In the genomic region with DNA sequence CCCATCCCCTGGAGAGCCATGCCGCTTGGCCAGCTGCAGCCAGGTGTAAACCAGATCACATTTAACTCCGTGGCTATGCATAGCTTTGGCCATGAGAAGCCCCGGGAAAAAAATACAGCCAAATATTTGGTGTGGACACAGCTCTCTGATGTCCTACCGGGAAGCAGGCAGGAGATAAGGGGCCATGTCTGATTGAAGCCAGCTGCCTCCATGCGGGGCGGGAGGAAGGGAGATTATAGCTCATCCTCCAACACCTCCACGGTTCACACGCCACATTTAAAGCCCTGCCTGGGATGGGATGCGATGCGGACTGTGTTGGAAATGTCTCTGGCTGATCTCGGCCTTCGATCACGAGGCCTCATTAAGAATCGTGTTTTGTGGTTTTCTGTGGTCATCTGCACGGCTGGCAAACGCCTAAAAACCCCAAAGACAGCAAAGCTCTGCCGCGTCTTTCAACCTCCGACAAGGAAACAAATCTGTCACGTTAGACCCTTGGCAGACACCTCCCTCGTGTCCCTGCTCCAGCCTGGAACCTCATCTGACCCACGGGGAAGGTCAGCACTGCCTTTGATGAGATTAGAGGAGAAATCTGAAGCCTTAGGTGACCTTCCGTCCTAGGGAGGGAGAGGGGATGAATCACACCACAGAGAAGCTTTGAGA, we compare ENCODE assay signal across 14 mouse cellular contexts.
DNase-seq lines count a peak whose midpoint lies in the region; ATAC-seq and TF ChIP-seq lines count a peak whose summit lies in the region.
"Had no signal": no experiment of that assay in that cellular context is flagged by ENCODE, and none has a peak within 500 bp of the region (broad histone marks: within the 10 kb centered on the region; RNA-seq: fewer than 3 reads in every experiment).

No protein-coding gene starts in this region.

- H3K9ac ChIP-seq in embryonic facial prominence, embryonic 13.5 days: 0 out of 2 replicates have a peak overlapping the region, but pooled peaks have one; percentile 44
- no peak overlapping the region for H3K9ac ChIP-seq in hindbrain, embryonic 13.5 days
- H3K9ac ChIP-seq in hindbrain, postnatal 0 days (replicated peaks; ENCODE audit: low read length): no peak overlapping the region
- H3K9ac ChIP-seq in stomach, embryonic 16.5 days (ENCODE audit: low read length): peak overlapping the region; percentile 13; the same call in 1 of the 2 replicates
- no peak overlapping the region for H3K9ac ChIP-seq in stomach, postnatal 0 days (ENCODE audit: low read length)

- H3K27ac ChIP-seq in embryonic facial prominence, embryonic 13.5 days: no peak overlapping the region
- no peak overlapping the region for H3K27ac ChIP-seq in embryonic facial prominence, embryonic 10.5 days (replicated peaks)
- H3K27ac ChIP-seq in hindbrain, embryonic 13.5 days: peak overlapping the region; percentile 35; the same call in 1 of the 2 replicates
- no peak overlapping the region for H3K27ac ChIP-seq in hindbrain, postnatal 0 days
- no peak overlapping the region for H3K27ac ChIP-seq in stomach, embryonic 16.5 days (ENCODE audit: low read length)
- no peak overlapping the region for H3K27ac ChIP-seq in stomach, postnatal 0 days (replicated peaks)
- H3K27ac ChIP-seq: layer of hippocampus, adult 2 months had no signal

- TF ChIP-seq CTCF in hindbrain, postnatal 0 days (IDR thresholded peaks at IDR 0.05; ENCODE audit: low read depth): no peak
- TF ChIP-seq CTCF in stomach, postnatal 0 days (IDR thresholded peaks at IDR 0.05; ENCODE audit: low read depth): no peak

- TF ChIP-seq EP300 in stomach, postnatal 0 days (optimal IDR thresholded peaks at IDR 0.05): no peak

- DNase-seq in embryonic facial prominence, embryonic 10.5 days (ENCODE audit: low spot score): no peak
- no peak for DNase-seq in hindbrain, postnatal 0 days (ENCODE audit: low spot score)
- DNase-seq in stomach, postnatal 0 days (ENCODE audit: low spot score): no peak
- DNase-seq in cerebellum, adult 8-10 months: no peak
- DNase-seq in cerebellum, postnatal 14 days: no peak
- DNase-seq: cerebellum, adult 11 months; lung, postnatal 14 days; right cerebral cortex, postnatal 14 days; thymus, adult 18-20 months had no signal

- H3K36me3 ChIP-seq in embryonic facial prominence, embryonic 13.5 days: no peaks in the 10 kb centered on the region
- no peaks in the 10 kb centered on the region for H3K36me3 ChIP-seq in embryonic facial prominence, embryonic 10.5 days (replicated peaks)
- H3K36me3 ChIP-seq in hindbrain, embryonic 13.5 days: no peaks in the 10 kb centered on the region
- no peaks in the 10 kb centered on the region for H3K36me3 ChIP-seq in hindbrain, postnatal 0 days (ENCODE audit: insufficient read depth, low read length)
- no peaks in the 10 kb centered on the region for H3K36me3 ChIP-seq in stomach, embryonic 16.5 days (ENCODE audit: control insufficient read depth, insufficient read depth, low read length)
- no peaks in the 10 kb centered on the region for H3K36me3 ChIP-seq in stomach, postnatal 0 days (ENCODE audit: control insufficient read depth, insufficient read depth, low read length)

- H3K4me1 ChIP-seq in embryonic facial prominence, embryonic 13.5 days: peaks cover 21% of the 10 kb centered on the region
- peaks cover 60% of the 10 kb centered on the region for H3K4me1 ChIP-seq in embryonic facial prominence, embryonic 10.5 days
- H3K4me1 ChIP-seq in hindbrain, embryonic 13.5 days (replicated peaks): peaks cover 7% of the 10 kb centered on the region; the same call in 1 of the 2 replicates
- H3K4me1 ChIP-seq in hindbrain, postnatal 0 days (ENCODE audit: insufficient read depth, low read length): no peaks in the 10 kb centered on the region
- H3K4me1 ChIP-seq in stomach, embryonic 16.5 days (ENCODE audit: control insufficient read depth, insufficient read depth, low read length): peaks cover 29% of the 10 kb centered on the region; the same call in 1 of the 2 replicates
- H3K4me1 ChIP-seq in stomach, postnatal 0 days (replicated peaks; ENCODE audit: control insufficient read depth, insufficient read depth): no peaks in the 10 kb centered on the region

- peaks cover 10% of the 10 kb centered on the region; the same call in 1 of the 2 replicates for H3K27me3 ChIP-seq in embryonic facial prominence, embryonic 13.5 days
- peaks cover 60% of the 10 kb centered on the region for H3K27me3 ChIP-seq in embryonic facial prominence, embryonic 10.5 days (replicated peaks; ENCODE audit: low read depth, poor library complexity, severe bottlenecking)
- H3K27me3 ChIP-seq in hindbrain, embryonic 13.5 days: peaks cover 19% of the 10 kb centered on the region
- no peaks in the 10 kb centered on the region for H3K27me3 ChIP-seq in hindbrain, postnatal 0 days (ENCODE audit: insufficient read depth, low read length)
- no peaks in the 10 kb centered on the region for H3K27me3 ChIP-seq in stomach, embryonic 16.5 days (ENCODE audit: control insufficient read depth, insufficient read depth, low read length)
- H3K27me3 ChIP-seq in stomach, postnatal 0 days (ENCODE audit: control insufficient read depth, insufficient read depth, low read length): no peaks in the 10 kb centered on the region

- no peak for ATAC-seq in embryonic facial prominence, embryonic 13.5 days (ENCODE audit: insufficient number of reproducible peaks, insufficient read depth, low FRiP score, low TSS enrichment, low read depth)
- no peak for ATAC-seq in hindbrain, embryonic 13.5 days (ENCODE audit: low FRiP score)
- no peak for ATAC-seq in hindbrain, postnatal 0 days
- ATAC-seq in stomach, embryonic 16.5 days (ENCODE audit: insufficient read depth, low FRiP score): no peak
- no peak for ATAC-seq in stomach, postnatal 0 days (ENCODE audit: low FRiP score, low TSS enrichment)
- ATAC-seq: inflammation-experienced regulatory T-cells, adult 6 months had no signal

- no peak overlapping the region for H3K4me3 ChIP-seq in embryonic facial prominence, embryonic 13.5 days
- no peak overlapping the region for H3K4me3 ChIP-seq in embryonic facial prominence, embryonic 10.5 days
- no peak overlapping the region for H3K4me3 ChIP-seq in hindbrain, embryonic 13.5 days
- no peak overlapping the region for H3K4me3 ChIP-seq in hindbrain, postnatal 0 days (ENCODE audit: low read length)
- no peak overlapping the region for H3K4me3 ChIP-seq in stomach, embryonic 16.5 days (replicated peaks; ENCODE audit: low read length)
- no peak overlapping the region for H3K4me3 ChIP-seq in stomach, postnatal 0 days (ENCODE audit: low read depth, low read length)
- H3K4me3 ChIP-seq: layer of hippocampus, adult 2 months had no signal

- 33% methylated on average over 23 of the region's 23 CpGs for WGBS in embryonic facial prominence, embryonic 13.5 days
- WGBS in embryonic facial prominence, embryonic 10.5 days: 51% methylated on average over 23 of the region's 23 CpGs
- 63% methylated on average over 23 of the region's 23 CpGs for WGBS in hindbrain, embryonic 13.5 days
- 56% methylated on average over 23 of the region's 23 CpGs for WGBS in hindbrain, postnatal 0 days
- WGBS in stomach, embryonic 16.5 days: 32% methylated on average over 23 of the region's 23 CpGs
- 39% methylated on average over 23 of the region's 23 CpGs for WGBS in stomach, postnatal 0 days

- no peaks in the 10 kb centered on the region for H3K9me3 ChIP-seq in embryonic facial prominence, embryonic 13.5 days
- H3K9me3 ChIP-seq in embryonic facial prominence, embryonic 10.5 days: no peaks in the 10 kb centered on the region
- no peaks in the 10 kb centered on the region for H3K9me3 ChIP-seq in hindbrain, embryonic 13.5 days
- H3K9me3 ChIP-seq in hindbrain, postnatal 0 days (ENCODE audit: low read length): no peaks in the 10 kb centered on the region
- H3K9me3 ChIP-seq in stomach, embryonic 16.5 days (replicated peaks; ENCODE audit: control insufficient read depth, low read length): no peaks in the 10 kb centered on the region
- no peaks in the 10 kb centered on the region for H3K9me3 ChIP-seq in stomach, postnatal 0 days (ENCODE audit: control insufficient read depth, low read length)

- H3K4me2 ChIP-seq in embryonic facial prominence, embryonic 13.5 days: no peak overlapping the region
- no peak overlapping the region for H3K4me2 ChIP-seq in hindbrain, embryonic 13.5 days
- H3K4me2 ChIP-seq in hindbrain, postnatal 0 days (ENCODE audit: low read depth, low read length): no peak overlapping the region
- no peak overlapping the region for H3K4me2 ChIP-seq in stomach, embryonic 16.5 days (ENCODE audit: low read depth, low read length)
- H3K4me2 ChIP-seq in stomach, postnatal 0 days (replicated peaks; ENCODE audit: low read depth): no peak overlapping the region

Comparison
In these comparisons a context has a peak if more than half of its experiments do, and no peak if none do; other contexts are left out.
1. H3K9ac ChIP-seq: peak in embryonic facial prominence, embryonic 13.5 days (single experiment) and stomach, embryonic 16.5 days (single experiment); none in hindbrain, embryonic 13.5 days (single experiment), hindbrain, postnatal 0 days (single experiment) and stomach, postnatal 0 days (single experiment).